Comparison of ENCODE assay signal across 13 mouse cellular contexts in genomic region chr2:21369556-21369955, GRCm38 (mm10). TPM values are rescaled to one million over a fixed set of nuclear protein-coding genes. Genes with fewer than 3 reads are reported as not detected.
A peak's percentile ranks its signal among the peaks of the same experiment; 100 is the strongest.
DNase-seq lines count a peak whose midpoint lies in the region; ATAC-seq and TF ChIP-seq lines count a peak whose summit lies in the region.
"Had no signal": no experiment of that assay in that cellular context is flagged by ENCODE, and none has a peak within 500 bp of the region (broad histone marks: within the 10 kb centered on the region; RNA-seq: fewer than 3 reads in every experiment).

No protein-coding gene starts in this region.

- peaks cover 28% of the 10 kb centered on the region for H3K4me1 ChIP-seq in midbrain, embryonic 13.5 days (replicated peaks)
- no peaks in the 10 kb centered on the region for H3K4me1 ChIP-seq in midbrain, embryonic 11.5 days (ENCODE audit: control insufficient read depth, insufficient read depth, low read length)
- H3K4me1 ChIP-seq in heart, adult 2 months (ENCODE audit: control insufficient read depth, insufficient read depth, low read length), result no peaks in the 10 kb centered on the region
- H3K4me1 ChIP-seq in heart, embryonic 11.5 days (ENCODE audit: control insufficient read depth, insufficient read depth, low read length), result no peaks in the 10 kb centered on the region

- TF ChIP-seq EP300 in heart, adult 2 months (IDR thresholded peaks at IDR 0.05; ENCODE audit: insufficient read depth, low read depth, low read length), result no peak

- peak; percentile 54 for ATAC-seq in cerebellum, adult (ENCODE audit: insufficient number of reproducible peaks, low FRiP score, low TSS enrichment)
- ATAC-seq in midbrain, embryonic 13.5 days, result no peak
- no peak for ATAC-seq in midbrain, embryonic 11.5 days (ENCODE audit: low FRiP score)
- ATAC-seq in heart, embryonic 11.5 days (replicated peaks; ENCODE audit: insufficient number of reproducible peaks, low FRiP score, low TSS enrichment), result no peak

- peak overlapping the region; percentile 54 for H3K4me3 ChIP-seq in midbrain, embryonic 13.5 days (replicated peaks)
- no peak overlapping the region for H3K4me3 ChIP-seq in midbrain, embryonic 11.5 days (ENCODE audit: low read depth, low read length)
- H3K4me3 ChIP-seq in heart, adult 2 months, result no peak overlapping the region
- no peak overlapping the region for H3K4me3 ChIP-seq in heart, embryonic 11.5 days (ENCODE audit: low read depth, low read length)

- TF ChIP-seq CTCF in heart, adult 2 months (IDR thresholded peaks at IDR 0.05), result no peak

- no peaks in the 10 kb centered on the region for H3K36me3 ChIP-seq in midbrain, embryonic 13.5 days
- H3K36me3 ChIP-seq in midbrain, embryonic 11.5 days (ENCODE audit: control insufficient read depth, insufficient read depth, low read length), result no peaks in the 10 kb centered on the region
- no peaks in the 10 kb centered on the region for H3K36me3 ChIP-seq in heart, adult 2 months (ENCODE audit: control insufficient read depth, insufficient read depth, low read length)
- H3K36me3 ChIP-seq in heart, embryonic 11.5 days (ENCODE audit: control insufficient read depth, insufficient read depth, low read length), result no peaks in the 10 kb centered on the region

- no peak overlapping the region for H3K27ac ChIP-seq in midbrain, embryonic 13.5 days
- no peak overlapping the region for H3K27ac ChIP-seq in midbrain, embryonic 11.5 days (ENCODE audit: low read depth, low read length)
- H3K27ac ChIP-seq in heart, adult 2 months, result no peak overlapping the region
- no peak overlapping the region for H3K27ac ChIP-seq in heart, embryonic 11.5 days (ENCODE audit: low read depth, low read length)

- no peak overlapping the region for H3K9ac ChIP-seq in midbrain, embryonic 13.5 days (replicated peaks)
- no peak overlapping the region for H3K9ac ChIP-seq in midbrain, embryonic 11.5 days (ENCODE audit: low read length)
- no peak overlapping the region for H3K9ac ChIP-seq in heart, adult 2 months (ENCODE audit: low read depth, low read length)
- no peak overlapping the region for H3K9ac ChIP-seq in heart, embryonic 11.5 days (ENCODE audit: low read depth, low read length)

- peaks cover 21% of the 10 kb centered on the region for H3K27me3 ChIP-seq in midbrain, embryonic 13.5 days
- H3K27me3 ChIP-seq in midbrain, embryonic 11.5 days (ENCODE audit: control insufficient read depth, insufficient read depth, low read length), result peaks cover 15% of the 10 kb centered on the region
- H3K27me3 ChIP-seq in heart, adult 2 months (ENCODE audit: control insufficient read depth, insufficient read depth, low read length), result peaks cover 2% of the 10 kb centered on the region; the same call in 1 of the 2 replicates
- peaks cover 22% of the 10 kb centered on the region for H3K27me3 ChIP-seq in heart, embryonic 11.5 days (ENCODE audit: control insufficient read depth, insufficient read depth, low read length)

- H3K79me2 ChIP-seq in heart, adult 2 months (replicated peaks; ENCODE audit: control insufficient read depth, insufficient read depth, low read length), result no peaks in the 10 kb centered on the region

- intact Hi-C loops in heart, adult 2 months (cut with DNase I), result no loop called here

- no peak for TF ChIP-seq POLR2A in heart, adult 2 months (IDR thresholded peaks at IDR 0.05; ENCODE audit: insufficient read depth, low read depth, low read length)

- H3K9me3 ChIP-seq in midbrain, embryonic 13.5 days, result no peaks in the 10 kb centered on the region
- no peaks in the 10 kb centered on the region for H3K9me3 ChIP-seq in midbrain, embryonic 11.5 days (ENCODE audit: control insufficient read depth, low read length)
- H3K9me3 ChIP-seq in heart, embryonic 11.5 days (replicated peaks; ENCODE audit: control insufficient read depth, low read length), result no peaks in the 10 kb centered on the region

- WGBS in midbrain, embryonic 13.5 days, result 55% methylated on average over 2 of the region's 2 CpGs
- WGBS in midbrain, embryonic 11.5 days, result 78% methylated on average over 2 of the region's 2 CpGs
- WGBS in heart, adult 2 months, result 63% methylated on average over 2 of the region's 2 CpGs
- WGBS in heart, embryonic 11.5 days (ENCODE audit: insufficient replicate concordance), result 60% methylated on average over 2 of the region's 2 CpGs

- H3K4me2 ChIP-seq in midbrain, embryonic 13.5 days (replicated peaks), result peak overlapping the region; percentile 81
- H3K4me2 ChIP-seq in midbrain, embryonic 11.5 days, result no peak overlapping the region
- H3K4me2 ChIP-seq in heart, embryonic 11.5 days, result no peak overlapping the region

- DNase-seq in cerebellum, postnatal 4 days (ENCODE audit: low spot score in 2 of 2), result no peak
- no peak for DNase-seq in midbrain, embryonic 11.5 days (ENCODE audit: low spot score, missing footprints)
- peak; percentile 21 for DNase-seq in layer of hippocampus, adult 9-11 months
- peak; percentile 52 for DNase-seq in right cerebral cortex, postnatal 25 days
- no peak for DNase-seq in heart, adult 2 months
- DNase-seq: adrenal gland, adult 8-10 months; lung, postnatal 36 days had no signal

RNA-seq across cellular contexts. Expression of gene Gpr158, which starts 2.2 kb away (rescaled TPM):
- polyA plus RNA-seq in midbrain, embryonic 13.5 days (2015; fragmentation: Nextera tagmentation; extraction: Ambion mirVana), result 2.8 TPM in 2 replicates
- polyA plus RNA-seq in midbrain, embryonic 11.5 days (2014; fragmentation: Nextera tagmentation; extraction: Ambion mirVana), result 0.61 and 0.63 TPM in 2 replicates
- under 1 TPM in 1 of 2 experiments, not detected in 1; 0.07 TPM for total RNA-seq in heart, adult 2 months (2021)
- polyA plus RNA-seq in heart, adult 2 months (2012; rRNA removed), result 0.18 and 0.26 TPM in 2 replicates
- not detected in 2 replicates for polyA plus RNA-seq in heart, embryonic 11.5 days (2014; fragmentation: Nextera tagmentation; extraction: Ambion mirVana)
- total RNA-seq: gastrocnemius, adult 8-10 months; liver, adult 2 months; neutrophil, adult 5-6 weeks had no signal
- polyA plus RNA-seq: liver, adult 2 months had no signal

Comparison
In these comparisons a context has a peak if more than half of its experiments do, and no peak if none do; other contexts are left out.
1. DNase-seq: peak in layer of hippocampus, adult 9-11 months (single experiment) and right cerebral cortex, postnatal 25 days (single experiment); none in cerebellum, postnatal 4 days (0 of 2), midbrain, embryonic 11.5 days (single experiment) and heart, adult 2 months (0 of 2).